Mouse (Mus musculus) midbrain, embryonic 13.5 days (tissue): ENCODE measurements at regions not wholly inside any gene's neighbourhood (a gene's known extent, or its start where the extent isn't known, plus 50 kb on each side); places are given as distances from the start of the nearest gene placed in this dataset.

Experiments used
- ATAC-seq: fragments of 200-750 bp; cut with Nextera tagmentation; 2 replicates; pipeline ENCODE4 v1.8.0; 2017; ENCODE audit warnings: mild to moderate bottlenecking, moderate TSS enrichment, moderate library complexity
- H3K27ac ChIP-seq: fragments of 300-500 bp; sonication (generic); 2 replicates; pipeline ENCODE4 v1.5.1; 2015; ENCODE audit warnings: inconsistent platforms, mild to moderate bottlenecking, moderate library complexity
- H3K27me3 ChIP-seq: fragments of 300-500 bp; sonication (generic); 2 replicates; pipeline ENCODE4 v1.6.1; 2015; ENCODE audit warnings: mild to moderate bottlenecking, inconsistent platforms
- H3K36me3 ChIP-seq: fragments of 300-500 bp; sonication (generic); 2 replicates; pipeline ENCODE4 v1.6.1; 2015; ENCODE audit warnings: mild to moderate bottlenecking, inconsistent platforms
- H3K4me1 ChIP-seq: fragments of 300-500 bp; sonication (generic); replicated peaks from 2 replicates; pipeline ENCODE4 v1.6.1; 2015; ENCODE audit warnings: inconsistent platforms
- H3K4me2 ChIP-seq: fragments of 300-500 bp; sonication (generic); replicated peaks from 2 replicates; pipeline ENCODE4 v1.6.1; 2015; ENCODE audit warnings: moderate library complexity, mild to moderate bottlenecking, inconsistent platforms
- H3K4me3 ChIP-seq: fragments of 300-500 bp; sonication (generic); replicated peaks from 2 replicates; pipeline ENCODE4 v1.5.1; 2015; ENCODE audit warnings: mild to moderate bottlenecking, inconsistent platforms
- H3K9ac ChIP-seq: fragments of 300-500 bp; sonication (generic); replicated peaks from 2 replicates; pipeline ENCODE4 v1.6.1; 2015; ENCODE audit warnings: mild to moderate bottlenecking, inconsistent platforms
- H3K9me3 ChIP-seq: fragments of 300-500 bp; sonication (generic); 2 replicates; pipeline ENCODE4 v1.6.1; 2016; ENCODE audit warnings: mild to moderate bottlenecking, inconsistent platforms
- WGBS: fragments of 180-500 bp; shearing (Covaris S2); methylation state at CpG from one replicate; pipeline ENCODE4 v1.1.7; 2015; 5-methylcytosine and 5-hydroxymethylcytosine counted together

DNA sequence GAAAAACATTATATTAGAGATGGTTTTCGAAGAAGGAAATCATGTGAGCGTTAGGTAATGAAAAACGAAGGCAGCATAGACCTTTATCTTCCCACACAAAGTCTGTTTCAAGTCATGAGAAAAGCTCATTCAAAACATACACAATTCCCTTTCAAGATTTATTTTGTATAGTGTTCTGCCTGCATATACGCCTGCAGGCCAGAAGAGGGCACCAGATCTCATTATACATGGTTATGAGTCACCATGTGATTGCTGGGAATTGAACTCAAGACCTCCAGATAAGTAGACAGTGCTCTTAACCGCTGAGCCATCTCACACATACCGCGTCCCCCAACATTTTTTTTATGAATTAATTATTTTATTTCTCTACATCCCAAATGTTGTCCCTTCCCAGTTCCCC is 578.3 kb upstream of the Ccdc54 start:
- Histone ChIP-seq H3K4me2 (no peak overlapping the region), H3K27ac (no peak overlapping the region), H3K4me1 (no peaks in the 10 kb centered on the region), H3K27me3 (no peaks in the 10 kb centered on the region), H3K9ac (no peak overlapping the region), H3K36me3 (no peaks in the 10 kb centered on the region), H3K4me3 (no peak overlapping the region), H3K9me3 (no peaks in the 10 kb centered on the region)
- ATAC-seq = no peak
- 75% methylated on average over 7 of the region's 7 CpGs for WGBS

DNA sequence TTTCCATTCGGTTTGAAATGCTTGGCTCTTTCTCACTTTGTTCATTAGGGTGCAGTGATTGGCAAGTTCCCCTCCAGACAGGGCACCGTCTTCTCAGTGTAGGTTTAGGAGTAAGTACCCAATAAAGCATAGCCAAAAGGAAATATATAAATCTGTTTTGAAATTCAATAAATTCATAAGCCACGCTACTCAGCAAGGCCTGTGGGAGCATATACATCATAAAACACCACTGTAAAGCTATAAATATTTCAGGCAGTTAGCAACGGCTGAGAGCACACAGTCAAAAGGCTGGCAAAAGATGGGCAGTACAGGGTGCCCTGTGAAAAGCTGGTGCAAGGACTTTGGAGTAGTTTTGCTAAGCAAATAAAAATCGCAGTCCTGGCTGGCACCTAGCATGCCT is 569.8 kb upstream of the Ccdc54 start:
- Histone ChIP-seq H3K9ac (no peak overlapping the region), H3K27ac (no peak overlapping the region), H3K4me2 (no peak overlapping the region), H3K36me3 (no peaks in the 10 kb centered on the region), H3K27me3 (no peaks in the 10 kb centered on the region), H3K4me3 (no peak overlapping the region), H3K9me3 (no peaks in the 10 kb centered on the region), H3K4me1 (no peaks in the 10 kb centered on the region)
- 78% methylated on average over 5 of the region's 5 CpGs for WGBS
- no peak for ATAC-seq

DNA sequence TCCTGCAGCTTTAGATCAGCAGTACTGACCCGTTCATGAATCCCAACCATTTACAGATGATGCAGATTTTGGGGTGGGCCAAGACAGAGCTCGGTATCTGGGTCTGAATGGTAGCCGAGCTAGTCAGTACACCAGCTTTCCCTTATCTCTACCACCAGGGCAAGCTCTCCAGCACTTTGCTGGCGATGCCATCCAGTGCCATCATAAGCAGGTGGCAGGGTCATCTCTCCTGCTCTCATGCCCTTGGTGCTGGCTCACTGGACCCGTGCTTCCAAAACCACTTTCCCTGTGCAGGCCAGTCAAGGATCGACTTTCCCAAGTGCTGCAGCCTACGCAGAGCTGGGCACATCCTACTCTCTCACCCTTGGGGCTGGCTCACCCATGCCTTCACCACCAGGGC is 547.6 kb upstream of the Ccdc54 start:
- Histone ChIP-seq H3K9ac (no peak overlapping the region), H3K36me3 (no peaks in the 10 kb centered on the region), H3K4me1 (no peaks in the 10 kb centered on the region), H3K27me3 (no peaks in the 10 kb centered on the region), H3K4me3 (no peak overlapping the region), H3K4me2 (no peak overlapping the region), H3K27ac (no peak overlapping the region), H3K9me3 (no peaks in the 10 kb centered on the region)
- 91% methylated on average over 7 of the region's 7 CpGs for WGBS
- no peak for ATAC-seq

DNA sequence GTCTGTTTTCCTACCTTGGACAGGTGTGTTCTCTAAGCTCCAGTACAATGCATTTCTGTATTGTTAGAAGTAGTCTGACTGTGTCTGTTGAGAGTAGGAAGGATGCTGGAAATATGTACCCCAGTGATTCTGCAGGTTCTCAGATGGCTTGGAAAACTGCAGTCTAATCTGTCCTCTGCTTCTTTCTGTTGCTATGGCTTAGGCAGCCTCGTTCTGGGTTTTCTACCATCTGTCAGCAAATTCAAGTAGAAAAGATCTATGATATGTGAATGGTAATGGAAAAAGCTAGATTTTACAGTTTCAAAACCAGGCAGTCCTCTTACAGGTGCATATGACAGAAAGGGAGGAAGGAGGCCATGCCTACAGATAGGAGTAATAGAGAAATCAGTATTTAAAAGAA is 528.9 kb upstream of the Ccdc54 start:
- Histone ChIP-seq H3K27me3 (no peaks in the 10 kb centered on the region), H3K9me3 (no peaks in the 10 kb centered on the region), H3K4me3 (no peak overlapping the region), H3K36me3 (no peaks in the 10 kb centered on the region), H3K4me2 (no peak overlapping the region), H3K9ac (no peak overlapping the region), H3K4me1 (peaks cover 7% of the 10 kb centered on the region; the same call in 1 of the 2 replicates), H3K27ac (no peak overlapping the region)
- no peak for ATAC-seq
- 88% methylated on average over 1 of the region's 1 CpGs for WGBS

DNA sequence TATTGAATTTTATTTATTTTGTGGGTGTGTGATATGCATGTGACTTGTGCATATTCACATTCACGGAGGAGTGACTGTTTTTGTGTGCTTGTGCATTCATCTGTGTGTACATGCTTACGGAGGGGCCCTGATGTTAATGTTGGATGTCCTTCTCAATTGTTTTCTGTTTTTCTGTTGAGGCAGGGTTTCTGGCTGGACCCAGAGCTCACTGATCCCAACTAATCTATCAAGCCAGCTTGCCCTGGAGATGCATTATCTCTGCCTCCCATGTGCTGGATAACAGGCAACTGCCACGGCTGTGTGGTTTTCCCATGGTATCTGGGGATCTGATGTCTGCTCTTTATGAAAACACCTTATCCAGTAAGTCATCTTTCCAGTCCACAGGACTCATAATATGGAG is 527.4 kb upstream of the Ccdc54 start:
- H3K9me3 ChIP-seq = no peaks in the 10 kb centered on the region
- H3K4me3 ChIP-seq = no peak overlapping the region
- no peak overlapping the region for H3K27ac ChIP-seq
- no peak overlapping the region for H3K9ac ChIP-seq
- H3K36me3 ChIP-seq = no peaks in the 10 kb centered on the region
- ATAC-seq = peak; percentile 48; the same call in 1 of the 2 replicates
- H3K27me3 ChIP-seq = no peaks in the 10 kb centered on the region
- peak overlapping the region; percentile 27; the same call in 1 of the 2 replicates for H3K4me2 ChIP-seq
- H3K4me1 ChIP-seq = peaks cover 7% of the 10 kb centered on the region; the same call in 1 of the 2 replicates
- 34% methylated on average over 3 of the region's 3 CpGs for WGBS

DNA sequence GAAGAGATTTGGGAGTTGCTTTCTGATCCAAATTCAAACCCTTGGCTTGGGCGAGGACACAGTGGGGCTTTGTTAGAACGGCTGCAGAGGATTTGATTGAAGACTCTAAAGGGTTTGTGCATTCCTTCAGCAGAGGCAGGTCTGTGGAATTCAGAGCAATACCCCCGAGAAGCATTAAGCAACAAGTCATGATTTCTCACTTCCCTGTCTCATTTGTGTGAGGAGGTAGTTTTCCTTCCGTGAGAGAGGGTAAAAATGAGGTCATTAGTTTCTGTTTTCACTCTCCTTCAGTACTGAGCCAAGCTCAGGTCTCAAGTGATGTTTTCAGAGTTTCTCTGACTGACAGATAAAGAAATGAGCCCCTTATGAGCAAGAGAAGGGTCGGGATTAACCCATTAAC is 526.9 kb upstream of the Ccdc54 start:
- H3K4me2 ChIP-seq = peak overlapping the region; percentile 27
- no peaks in the 10 kb centered on the region for H3K9me3 ChIP-seq
- H3K4me1 ChIP-seq = peaks cover 7% of the 10 kb centered on the region; the same call in 1 of the 2 replicates
- H3K4me3 ChIP-seq = no peak overlapping the region; the same call in 1 of the 2 replicates
- peak; percentile 67; the same call in 1 of the 2 replicates for ATAC-seq
- H3K27me3 ChIP-seq = no peaks in the 10 kb centered on the region
- no peak overlapping the region; the same call in 1 of the 2 replicates for H3K27ac ChIP-seq
- no peak overlapping the region for H3K9ac ChIP-seq
- H3K36me3 ChIP-seq = no peaks in the 10 kb centered on the region
- 20% methylated on average over 5 of the region's 5 CpGs for WGBS

DNA sequence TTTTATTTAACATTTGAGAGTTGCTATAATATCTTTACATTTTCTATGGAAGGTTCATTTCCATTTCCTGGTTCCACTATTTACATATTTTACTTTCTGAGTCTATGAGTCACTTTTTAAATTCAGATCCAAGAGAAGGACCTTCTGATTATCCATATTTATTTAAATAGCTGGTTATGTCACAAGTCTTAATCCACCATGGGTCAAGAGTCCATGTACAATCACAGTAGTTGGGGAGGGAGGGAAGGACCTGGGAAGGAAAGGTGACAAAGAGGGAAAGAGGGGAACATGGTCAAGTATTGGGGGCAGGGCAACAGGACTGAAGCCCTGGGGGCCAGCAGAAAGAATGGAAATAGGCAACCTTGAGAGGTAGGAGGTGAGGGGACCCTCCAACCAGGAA is 518.9 kb upstream of the Ccdc54 start:
- H3K9ac ChIP-seq = no peak overlapping the region
- H3K27ac ChIP-seq = no peak overlapping the region
- H3K36me3 ChIP-seq = no peaks in the 10 kb centered on the region
- no peak for ATAC-seq
- no peaks in the 10 kb centered on the region for H3K4me1 ChIP-seq
- no peak overlapping the region for H3K4me2 ChIP-seq
- H3K9me3 ChIP-seq = no peaks in the 10 kb centered on the region
- no peak overlapping the region for H3K4me3 ChIP-seq
- no peaks in the 10 kb centered on the region for H3K27me3 ChIP-seq

DNA sequence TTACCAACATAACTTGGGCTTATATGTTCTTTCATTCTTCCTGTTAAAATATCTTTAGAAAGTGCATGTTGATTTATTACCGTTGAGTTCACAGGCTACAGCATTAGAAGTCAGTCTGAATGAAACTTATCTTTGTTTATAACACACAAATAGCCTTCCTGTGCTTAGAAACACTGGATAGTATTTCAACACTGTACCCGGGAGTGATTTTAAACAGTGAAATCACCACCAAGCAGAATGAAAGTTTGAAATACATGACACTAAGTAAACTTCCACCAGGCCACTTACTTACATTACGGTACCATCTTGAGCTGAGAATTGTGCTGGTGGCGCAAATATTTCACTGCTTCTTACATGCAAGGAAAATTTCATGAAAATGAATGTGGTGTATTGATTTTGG is 516.5 kb upstream of the Ccdc54 start:
- Histone ChIP-seq H3K4me1 (no peaks in the 10 kb centered on the region), H3K9ac (no peak overlapping the region), H3K4me3 (no peak overlapping the region), H3K4me2 (no peak overlapping the region), H3K9me3 (no peaks in the 10 kb centered on the region), H3K27me3 (no peaks in the 10 kb centered on the region), H3K36me3 (no peaks in the 10 kb centered on the region), H3K27ac (no peak overlapping the region)
- ATAC-seq = no peak
- WGBS = 92% methylated on average over 4 of the region's 4 CpGs

DNA sequence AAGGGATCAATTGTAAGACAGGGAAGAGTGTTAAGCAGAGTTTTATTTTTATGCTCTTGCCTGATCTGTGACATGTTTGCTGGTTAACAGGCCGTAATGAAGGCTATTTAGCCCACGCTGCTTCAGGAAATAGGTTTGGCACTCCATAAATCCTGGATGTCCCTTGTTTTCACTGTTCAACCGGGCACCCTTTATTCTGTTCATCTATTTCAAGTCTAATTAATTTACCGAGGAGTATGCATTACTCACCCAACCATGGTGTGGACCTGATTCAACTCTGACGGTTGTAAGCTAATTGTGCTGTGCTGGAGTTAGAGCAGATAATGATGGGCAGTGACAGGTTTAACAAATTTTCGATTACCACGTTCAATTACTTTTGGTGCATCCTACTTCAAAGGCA is 495.6 kb upstream of the Ccdc54 start:
- ATAC-seq = no peak
- Histone ChIP-seq H3K9ac (no peak overlapping the region), H3K9me3 (no peaks in the 10 kb centered on the region), H3K4me2 (no peak overlapping the region), H3K27me3 (no peaks in the 10 kb centered on the region), H3K36me3 (no peaks in the 10 kb centered on the region), H3K27ac (no peak overlapping the region), H3K4me3 (no peak overlapping the region), H3K4me1 (no peaks in the 10 kb centered on the region)
- 88% methylated on average over 7 of the region's 7 CpGs for WGBS

DNA sequence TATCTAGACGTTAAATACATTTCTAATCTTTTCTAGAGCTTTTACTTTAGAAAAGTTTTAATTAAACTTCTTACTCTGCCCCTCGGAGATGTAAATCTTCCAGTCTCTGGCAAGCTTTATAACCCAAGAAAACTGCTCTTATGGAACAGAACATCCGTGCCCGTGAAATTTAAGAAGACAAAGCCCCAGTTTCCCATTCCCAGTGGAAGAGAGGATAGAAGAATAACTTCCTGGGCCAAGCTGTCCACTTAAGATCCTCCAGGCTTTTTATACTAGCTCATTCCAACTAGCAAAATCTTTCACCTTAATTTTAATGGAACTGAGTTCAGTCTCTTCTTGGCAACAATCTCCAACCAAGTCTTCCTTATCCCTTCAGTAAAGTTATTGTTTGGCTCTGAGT is 489.2 kb upstream of the Ccdc54 start:
- Histone ChIP-seq H3K36me3 (no peaks in the 10 kb centered on the region), H3K27ac (no peak overlapping the region), H3K4me3 (no peak overlapping the region), H3K9ac (no peak overlapping the region), H3K27me3 (no peaks in the 10 kb centered on the region), H3K4me1 (no peaks in the 10 kb centered on the region), H3K4me2 (no peak overlapping the region), H3K9me3 (no peaks in the 10 kb centered on the region)
- 57% methylated on average over 4 of the region's 4 CpGs for WGBS
- no peak for ATAC-seq

DNA sequence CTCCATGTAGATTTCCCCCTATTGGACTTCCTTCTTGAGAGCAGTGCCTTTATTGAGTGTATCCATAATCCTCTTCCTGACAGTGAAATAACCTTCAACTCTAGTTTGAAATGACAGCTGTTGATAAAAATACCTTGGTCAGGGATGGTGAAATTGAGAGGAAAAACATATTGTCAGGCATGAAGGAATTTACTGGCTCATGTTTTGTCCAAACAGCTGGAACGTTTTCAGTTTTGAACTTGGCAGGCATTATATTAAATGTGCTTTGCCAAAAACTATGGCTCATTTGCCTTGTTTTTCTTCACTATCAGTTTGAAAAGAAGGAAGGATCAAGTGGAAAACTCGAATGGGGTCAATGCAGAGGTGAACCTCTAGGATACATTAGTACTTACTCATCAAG is 457.7 kb upstream of the Ccdc54 start:
- no peak overlapping the region for H3K27ac ChIP-seq
- H3K36me3 ChIP-seq = no peaks in the 10 kb centered on the region
- no peaks in the 10 kb centered on the region for H3K9me3 ChIP-seq
- no peaks in the 10 kb centered on the region for H3K27me3 ChIP-seq
- 80% methylated on average over 2 of the region's 2 CpGs for WGBS
- no peak overlapping the region for H3K4me2 ChIP-seq
- H3K4me1 ChIP-seq = no peaks in the 10 kb centered on the region
- no peak for ATAC-seq
- H3K4me3 ChIP-seq = no peak overlapping the region
- H3K9ac ChIP-seq = no peak overlapping the region

DNA sequence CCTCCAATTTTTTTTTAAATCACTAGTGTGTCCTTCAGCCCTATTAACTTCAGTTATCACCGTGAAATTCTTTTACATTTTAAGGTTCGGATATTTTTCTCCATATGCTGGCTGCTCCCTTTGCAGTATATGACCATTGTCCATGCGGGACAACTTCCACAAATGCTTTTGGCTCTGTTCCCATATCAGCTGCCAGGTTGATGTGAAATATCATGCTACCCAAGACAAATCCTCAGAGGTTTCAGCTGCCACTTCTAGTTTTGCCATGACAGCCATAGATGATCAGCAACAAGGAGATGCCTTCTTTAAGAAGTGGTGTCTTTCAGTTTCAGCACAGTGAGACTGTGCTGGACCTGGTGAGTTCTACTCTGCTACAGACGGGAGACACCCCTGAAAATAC is 457.2 kb upstream of the Ccdc54 start:
- Histone ChIP-seq H3K4me1 (no peaks in the 10 kb centered on the region), H3K4me2 (no peak overlapping the region), H3K27me3 (no peaks in the 10 kb centered on the region), H3K9me3 (no peaks in the 10 kb centered on the region), H3K36me3 (no peaks in the 10 kb centered on the region), H3K9ac (no peak overlapping the region), H3K4me3 (no peak overlapping the region), H3K27ac (no peak overlapping the region)
- WGBS = 83% methylated on average over 4 of the region's 4 CpGs
- ATAC-seq = no peak

DNA sequence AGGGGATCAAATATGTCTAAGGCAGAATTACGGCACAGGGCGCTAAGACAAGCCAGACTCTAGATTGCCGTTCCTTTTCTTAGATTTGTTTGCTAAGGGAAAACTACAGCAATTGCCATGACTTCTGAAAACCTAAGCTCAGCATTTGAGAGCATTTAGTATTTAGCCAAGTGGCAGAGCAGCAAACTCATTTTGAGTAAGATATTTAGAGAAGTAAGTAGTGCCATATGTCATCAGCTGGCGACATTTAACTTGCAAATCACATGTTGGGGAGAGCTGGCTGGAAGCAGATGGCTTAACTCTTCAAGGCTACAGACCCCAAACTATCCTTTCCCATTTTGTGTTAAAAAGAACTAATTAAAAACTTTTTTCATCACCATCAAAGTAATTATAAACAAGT is 450.4 kb upstream of the Ccdc54 start:
- no peak overlapping the region for H3K9ac ChIP-seq
- H3K27me3 ChIP-seq = no peaks in the 10 kb centered on the region
- H3K9me3 ChIP-seq = no peaks in the 10 kb centered on the region
- no peak overlapping the region for H3K4me3 ChIP-seq
- no peaks in the 10 kb centered on the region for H3K36me3 ChIP-seq
- no peak overlapping the region for H3K4me2 ChIP-seq
- no peaks in the 10 kb centered on the region for H3K4me1 ChIP-seq
- 86% methylated on average over 4 of the region's 4 CpGs for WGBS
- no peak for ATAC-seq
- no peak overlapping the region for H3K27ac ChIP-seq
